Mouse (Mus musculus) Patski (cell line): ENCODE data around the gene Spata21. TPM values are rescaled to one million over a fixed set of nuclear protein-coding genes. Genes with fewer than 3 reads are reported as not detected.

ENCODE experiments used
- ATAC-seq: fragments of 100-300 bp; one replicate; pipeline ENCODE4 v1.8.0; 2021
- CTCF ChIA-PET: fragments of 350-600 bp; sonication (Branson Sonifier 250); formaldehyde crosslinking; loops from one replicate; lab custom pipeline; 2022; ENCODE audit warnings: inconsistent platforms; lab: Charles Lee
- POLR2A ChIA-PET: fragments of 350-600 bp; sonication (Branson Sonifier 250); formaldehyde crosslinking; loops from one replicate; lab custom pipeline; 2022; ENCODE audit warnings: antibody characterized with exemption, inconsistent platforms; lab: Charles Lee
- DNase-seq: peaks from one replicate; pipeline ENCODE4 v3.0.0-alpha.2; 2011; ENCODE audit warnings: low read depth, low spot score
- H3K27me3 ChIP-seq: fragments of 371-371 bp; one replicate; pipeline ENCODE4 v1.5.1; 2021
- CTCF ChIP-seq: fragments of 100-300 bp; IDR thresholded peaks from one replicate; pipeline ENCODE4 v1.5.1; 2021
- in situ Hi-C: fragments of 300-500 bp; cut with MboI; formaldehyde crosslinking; loops from 3 replicates; pipeline ENCODE4 v1.11.1; 2018; ENCODE audit warnings: low pct_unique_long_range_greater_than_20kb, mixed read lengths
- polyA plus RNA-seq: library from polyadenylated mRNA; unstranded; gene quantifications from one replicate; pipeline ENCODE4 v1.2.3, GENCODE M21; 2021

Gene Spata21
- polyA plus RNA-seq, 1 experiment from 2014 or later = not detected

GRCm38 (mm10) chr4:141159093-141159492, 71.0 kb downstream of the Spata21 start:
- H3K27me3 ChIP-seq = no peaks in the 10 kb centered on the region
- no peak for DNase-seq
- in situ Hi-C loops = no loop called here
- no peak for TF ChIP-seq CTCF
- ChIA-PET CTCF (interaction anchor here (0.7 kb wide), 1 partner anchor 8 kb away, joined by 3 read pairs; no protein-coding TSS in a partner anchor), POLR2A (interaction anchor here (0.6 kb wide), 1 partner anchor 11 kb away, joined by 4 read pairs; the partner anchor contains the start of gene Fbxo42)
- no peak for ATAC-seq

GRCm38 (mm10) chr4:141159666-141160065, 71.5 kb downstream of the Spata21 start:
- TF ChIP-seq CTCF = no peak
- in situ Hi-C loops = no loop called here
- ChIA-PET CTCF (interaction anchor here (0.7 kb wide), 1 partner anchor 8 kb away, joined by 3 read pairs; no protein-coding TSS in a partner anchor), POLR2A (interaction anchor here (0.6 kb wide), 1 partner anchor 12 kb away, joined by 4 read pairs; the partner anchor contains the start of gene Fbxo42)
- ATAC-seq (no peak), DNase-seq (no peak)
- no peaks in the 10 kb centered on the region for H3K27me3 ChIP-seq

GRCm38 (mm10) chr4:141160193-141160592, 72.1 kb downstream of the Spata21 start:
- TF ChIP-seq CTCF = no peak
- no peaks in the 10 kb centered on the region for H3K27me3 ChIP-seq
- POLR2A ChIA-PET = no interaction called here
- in situ Hi-C loops = no loop called here
- DNase-seq (no peak), ATAC-seq (no peak)
- CTCF ChIA-PET = interaction anchor here (0.6 kb wide), 1 partner anchor 32 kb away, joined by 3 read pairs; no protein-coding TSS in a partner anchor

- POLR2A ChIA-PET = no interaction called here
- no peak for ATAC-seq
- no peak for TF ChIP-seq CTCF
- CTCF ChIA-PET = interaction anchor here (1.1 kb wide), 1 partner anchor 20 kb away, joined by 3 read pairs; no protein-coding TSS in a partner anchor
- in situ Hi-C loops = no loop called here
- DNase-seq = no peak
- no peaks in the 10 kb centered on the region for H3K27me3 ChIP-seq
These were observed 73.6 kb downstream of the Spata21 start for GRCm38 (mm10) chr4:141161699-141162208.

Other genes with a start within 250 kb of the Spata21 start
- gene Padi1, start 242.6 kb upstream of the Spata21 start, polyA plus RNA-seq = 0.05 TPM
- 4.6 TPM for gene Padi2, start 182.0 kb upstream of the Spata21 start, polyA plus RNA-seq
- gene Sdhb, start 127.1 kb upstream of the Spata21 start, polyA plus RNA-seq = 296 TPM
- gene Atp13a2, start 101.5 kb upstream of the Spata21 start, polyA plus RNA-seq = 42.6 TPM
- 40.3 TPM for gene Mfap2, start 77.9 kb upstream of the Spata21 start, polyA plus RNA-seq
- 11.9 TPM for gene Crocc, start 27.8 kb upstream of the Spata21 start, polyA plus RNA-seq
- 55.9 TPM for gene Necap2, start 10.0 kb upstream of the Spata21 start, polyA plus RNA-seq
- gene Szrd1, start 51.4 kb downstream of the Spata21 start, polyA plus RNA-seq = 54.3 TPM
- 9.2 TPM for gene Fbxo42, start 59.6 kb downstream of the Spata21 start, polyA plus RNA-seq
- gene Rsg1, start 125.6 kb downstream of the Spata21 start, polyA plus RNA-seq = 1.9 TPM
- 4.8 TPM for gene Arhgef19, start 151.2 kb downstream of the Spata21 start, polyA plus RNA-seq
- 59.1 TPM for gene Epha2, start 212.9 kb downstream of the Spata21 start, polyA plus RNA-seq